Mouse (Mus musculus) layer of hippocampus, postnatal 14 days (tissue): ENCODE measurements around the gene D330020A13Rik. TPM values are rescaled to one million over a fixed set of nuclear protein-coding genes. Genes with fewer than 3 reads are reported as not detected.
A peak's percentile ranks its signal among the peaks of the same experiment; 100 is the strongest.

Experiments
- DNase-seq, 2 experiments: peaks; one replicate each; pipeline ENCODE4 v3.0.0; 2021 to 2022; ENCODE audit warnings: low spot score in 2 of 2, mixed read lengths in 1 of 2
- long read RNA-seq, 2 experiments: library from polyadenylated mRNA; stranded (forward); transcript quantifications; one replicate each; pipeline ENCODE4 v2.0.0; 2021
- total RNA-seq, 2 experiments: library from RNA; stranded (reverse); gene quantifications; 2 replicates each; pipeline ENCODE4 v1.2.3; 2021

The D330020A13Rik gene
- not detected for total RNA-seq
- long read RNA-seq, experiment 1, result 0 reads
- long read RNA-seq, experiment 2, result 0 reads

- DNase-seq, result peak; percentile 38 to 42
Observed at GRCm38 (mm10) chr6:120294056-120294784, at the start of gene D330020A13Rik, which contains the start of gene B4galnt3. Gene D330020A13Rik (plus strand): TSS chr6:120294364. Gene B4galnt3 (minus strand): TSS chr6:120294559.

GRCm38 (mm10) chr6:120246676-120247075, 47.5 kb upstream of the D330020A13Rik start:
- DNase-seq, result no peak

- no peak for DNase-seq
Observed at GRCm38 (mm10) chr6:120249831-120250230, 44.3 kb upstream of the D330020A13Rik start.

- DNase-seq, result no peak
Observed at GRCm38 (mm10) chr6:120251010-120251409, 43.2 kb upstream of the D330020A13Rik start.

GRCm38 (mm10) chr6:120252741-120253140, 41.4 kb upstream of the D330020A13Rik start:
- DNase-seq, result no peak

GRCm38 (mm10) chr6:120254640-120255039, 39.5 kb upstream of the D330020A13Rik start:
- DNase-seq, result no peak

GRCm38 (mm10) chr6:120255144-120255543, 39.0 kb upstream of the D330020A13Rik start:
- no peak for DNase-seq

- no peak for DNase-seq
Observed at GRCm38 (mm10) chr6:120255701-120256100, 38.5 kb upstream of the D330020A13Rik start.

- no peak for DNase-seq
Observed at GRCm38 (mm10) chr6:120256431-120256935, 37.7 kb upstream of the D330020A13Rik start.

- no peak for DNase-seq
Observed at GRCm38 (mm10) chr6:120259481-120259880, 34.7 kb upstream of the D330020A13Rik start.

- DNase-seq, result no peak
Observed at GRCm38 (mm10) chr6:120262886-120263531, 31.2 kb upstream of the D330020A13Rik start.

- no peak for DNase-seq
Observed at GRCm38 (mm10) chr6:120263608-120264007, 30.6 kb upstream of the D330020A13Rik start.

- DNase-seq, result no peak
Observed at GRCm38 (mm10) chr6:120264151-120264550, 30.0 kb upstream of the D330020A13Rik start.

GRCm38 (mm10) chr6:120274181-120274580, 20.0 kb upstream of the D330020A13Rik start:
- no peak for DNase-seq

- DNase-seq, result peak; percentile 10 to 14
Observed at GRCm38 (mm10) chr6:120274887-120275286, 19.3 kb upstream of the D330020A13Rik start.

- DNase-seq, result no peak
Observed at GRCm38 (mm10) chr6:120275301-120275700, 18.9 kb upstream of the D330020A13Rik start.

GRCm38 (mm10) chr6:120276874-120277449, 17.2 kb upstream of the D330020A13Rik start:
- DNase-seq, result no peak

GRCm38 (mm10) chr6:120287279-120287678, 6.9 kb upstream of the D330020A13Rik start:
- DNase-seq, result no peak

- no peak for DNase-seq
Observed at GRCm38 (mm10) chr6:120288541-120288940, 5.6 kb upstream of the D330020A13Rik start.

GRCm38 (mm10) chr6:120289430-120289829, 4.7 kb upstream of the D330020A13Rik start:
- no peak for DNase-seq

GRCm38 (mm10) chr6:120291396-120292009, 2.7 kb upstream of the D330020A13Rik start:
- DNase-seq, result no peak
